Mouse (Mus musculus) limb, embryonic 12.5 days (tissue): Measurements from ENCODE around the gene Tbk1. TPM values are rescaled to one million over a fixed set of nuclear protein-coding genes. Genes with fewer than 3 reads are reported as not detected.

Experiments
- ATAC-seq: fragments of 200-750 bp; cut with Nextera tagmentation; 2 replicates; pipeline ENCODE4 v1.8.0; 2017; ENCODE audit warnings: low read depth, moderate TSS enrichment; ENCODE audit not compliant: insufficient number of reproducible peaks, insufficient read depth, low FRiP score, low TSS enrichment
- H3K27ac ChIP-seq: fragments of 300-500 bp; sonication (generic); 2 replicates; pipeline ENCODE4 v1.5.1; 2016; ENCODE audit warnings: mild to moderate bottlenecking, moderate library complexity
- H3K27me3 ChIP-seq: fragments of 300-500 bp; sonication (generic); 2 replicates; pipeline ENCODE4 v1.6.1; 2016; ENCODE audit warnings: mild to moderate bottlenecking, moderate library complexity
- H3K36me3 ChIP-seq: fragments of 300-500 bp; sonication (generic); 2 replicates; pipeline ENCODE4 v1.6.1; 2016; ENCODE audit warnings: mild to moderate bottlenecking, moderate library complexity
- H3K4me1 ChIP-seq: fragments of 300-500 bp; sonication (generic); replicated peaks from 2 replicates; pipeline ENCODE4 v1.6.1; 2016
- H3K4me2 ChIP-seq: fragments of 300-500 bp; sonication (generic); 2 replicates; pipeline ENCODE4 v1.6.1; 2016; ENCODE audit warnings: mild to moderate bottlenecking, moderate library complexity
- H3K4me3 ChIP-seq: fragments of 300-500 bp; sonication (generic); replicated peaks from 2 replicates; pipeline ENCODE4 v1.5.1; 2016; ENCODE audit warnings: mild to moderate bottlenecking
- H3K9ac ChIP-seq: fragments of 300-500 bp; sonication (generic); replicated peaks from 2 replicates; pipeline ENCODE4 v1.6.1; 2016; ENCODE audit warnings: mild to moderate bottlenecking, moderate library complexity
- H3K9me3 ChIP-seq: fragments of 300-500 bp; sonication (generic); 2 replicates; pipeline ENCODE4 v1.6.1; 2016; ENCODE audit warnings: mild to moderate bottlenecking, moderate library complexity
- WGBS: fragments of 180-500 bp; shearing (Covaris S2); methylation state at CpG from one replicate; pipeline ENCODE4 v1.1.7; 2016; 5-methylcytosine and 5-hydroxymethylcytosine counted together
- polyA plus RNA-seq: library from polyadenylated mRNA; unstranded; fragments of >200 nt; fragmentation: Nextera tagmentation; extraction: Ambion mirVana; gene quantifications from 2 replicates; pipeline ENCODE4 v1.2.1, GENCODE M21; 2016

Tbk1 gene
- polyA plus RNA-seq, 1 experiment from 2014 or later: 33.7 TPM

GRCm38 (mm10) chr10:121534995-121535394 is 51.6 kb downstream of the Tbk1 start:
- Histone ChIP-seq H3K4me1 (peaks cover 14% of the 10 kb centered on the region), H3K27ac (no peak overlapping the region), H3K27me3 (no peaks in the 10 kb centered on the region), H3K36me3 (no peaks in the 10 kb centered on the region), H3K4me3 (no peak overlapping the region), H3K4me2 (no peak overlapping the region), H3K9ac (no peak overlapping the region), H3K9me3 (no peaks in the 10 kb centered on the region)
- ATAC-seq: no peak
- 59% methylated on average over 4 of the region's 4 CpGs for WGBS

- peak; percentile 67 for ATAC-seq
- Histone ChIP-seq H3K27me3 (no peaks in the 10 kb centered on the region), H3K9me3 (peaks cover 4% of the 10 kb centered on the region; the same call in 1 of the 2 replicates), H3K36me3 (no peaks in the 10 kb centered on the region), H3K4me2 (peak overlapping the region; percentile 61), H3K4me3 (peak overlapping the region; percentile 38), H3K4me1 (peaks cover 14% of the 10 kb centered on the region), H3K27ac (0 out of 2 replicates have a peak overlapping the region, but pooled peaks have one; percentile 4), H3K9ac (peak overlapping the region; percentile 51; the same call in 1 of the 2 replicates)
- 12% methylated on average over 32 of the region's 32 CpGs for WGBS
Measured at GRCm38 (mm10) chr10:121533137-121533872, 53.3 kb downstream of the Tbk1 start.

- Histone ChIP-seq H3K4me1 (peaks cover 14% of the 10 kb centered on the region), H3K9ac (no peak overlapping the region), H3K27ac (no peak overlapping the region), H3K9me3 (peaks cover 4% of the 10 kb centered on the region; the same call in 1 of the 2 replicates), H3K4me2 (no peak overlapping the region), H3K4me3 (no peak overlapping the region), H3K36me3 (no peaks in the 10 kb centered on the region), H3K27me3 (no peaks in the 10 kb centered on the region)
- no peak for ATAC-seq
- WGBS: 42% methylated on average over 5 of the region's 5 CpGs
Measured at GRCm38 (mm10) chr10:121531541-121531940, 55.0 kb downstream of the Tbk1 start.

GRCm38 (mm10) chr10:121530365-121531003 is 56.1 kb downstream of the Tbk1 start:
- Histone ChIP-seq H3K4me1 (peaks cover 14% of the 10 kb centered on the region), H3K9ac (no peak overlapping the region), H3K27ac (no peak overlapping the region), H3K9me3 (peaks cover 4% of the 10 kb centered on the region; the same call in 1 of the 2 replicates), H3K4me3 (no peak overlapping the region), H3K27me3 (no peaks in the 10 kb centered on the region), H3K4me2 (no peak overlapping the region), H3K36me3 (no peaks in the 10 kb centered on the region)
- ATAC-seq: no peak
- 86% methylated on average over 8 of the region's 8 CpGs for WGBS

GRCm38 (mm10) chr10:121529261-121529660 is 57.3 kb downstream of the Tbk1 start:
- no peak for ATAC-seq
- Histone ChIP-seq H3K9me3 (peaks cover 4% of the 10 kb centered on the region; the same call in 1 of the 2 replicates), H3K27me3 (no peaks in the 10 kb centered on the region), H3K36me3 (no peaks in the 10 kb centered on the region), H3K4me2 (no peak overlapping the region), H3K4me1 (peaks cover 14% of the 10 kb centered on the region), H3K4me3 (no peak overlapping the region), H3K27ac (no peak overlapping the region), H3K9ac (no peak overlapping the region)
- WGBS: 97% methylated on average over 1 of the region's 1 CpGs

GRCm38 (mm10) chr10:121528470-121528869 is 58.1 kb downstream of the Tbk1 start:
- 77% methylated on average over 3 of the region's 3 CpGs for WGBS
- ATAC-seq: no peak

GRCm38 (mm10) chr10:121527114-121527513 is 59.5 kb downstream of the Tbk1 start:
- H3K4me2 ChIP-seq: no peak overlapping the region
- 86% methylated on average over 6 of the region's 6 CpGs for WGBS
- ATAC-seq: no peak
- H3K27ac ChIP-seq: no peak overlapping the region
- peaks cover 4% of the 10 kb centered on the region; the same call in 1 of the 2 replicates for H3K4me1 ChIP-seq
- no peak overlapping the region for H3K4me3 ChIP-seq
- no peaks in the 10 kb centered on the region for H3K27me3 ChIP-seq
- no peaks in the 10 kb centered on the region for H3K36me3 ChIP-seq
- no peak overlapping the region for H3K9ac ChIP-seq
- H3K9me3 ChIP-seq: peaks cover 4% of the 10 kb centered on the region; the same call in 1 of the 2 replicates

More at GRCm38 (mm10) chr10:121528470-121528869, 58.1 kb downstream of the Tbk1 start:
- no peak overlapping the region for H3K4me3 ChIP-seq
- H3K27me3 ChIP-seq: no peaks in the 10 kb centered on the region
- no peak overlapping the region for H3K27ac ChIP-seq
- no peaks in the 10 kb centered on the region for H3K36me3 ChIP-seq
- peaks cover 13% of the 10 kb centered on the region for H3K4me1 ChIP-seq
- peaks cover 4% of the 10 kb centered on the region; the same call in 1 of the 2 replicates for H3K9me3 ChIP-seq
- no peak overlapping the region for H3K9ac ChIP-seq
- no peak overlapping the region for H3K4me2 ChIP-seq

GRCm38 (mm10) chr10:121520923-121521585 is 65.5 kb downstream of the Tbk1 start:
- Histone ChIP-seq H3K9ac (no peak overlapping the region), H3K36me3 (no peaks in the 10 kb centered on the region), H3K4me3 (no peak overlapping the region), H3K27ac (0 out of 2 replicates have a peak overlapping the region, but pooled peaks have one; percentile 4), H3K27me3 (no peaks in the 10 kb centered on the region), H3K4me1 (peaks cover 5% of the 10 kb centered on the region; the same call in 1 of the 2 replicates), H3K9me3 (no peaks in the 10 kb centered on the region), H3K4me2 (no peak overlapping the region)
- no peak for ATAC-seq
- 23% methylated on average over 12 of the region's 12 CpGs for WGBS

GRCm38 (mm10) chr10:121519710-121520109 is 66.9 kb downstream of the Tbk1 start:
- Histone ChIP-seq H3K27me3 (no peaks in the 10 kb centered on the region), H3K27ac (no peak overlapping the region), H3K4me3 (no peak overlapping the region), H3K36me3 (no peaks in the 10 kb centered on the region), H3K4me2 (no peak overlapping the region), H3K9ac (no peak overlapping the region), H3K4me1 (peaks cover 6% of the 10 kb centered on the region; the same call in 1 of the 2 replicates), H3K9me3 (no peaks in the 10 kb centered on the region)
- 27% methylated on average over 2 of the region's 2 CpGs for WGBS
- ATAC-seq: no peak

GRCm38 (mm10) chr10:121516008-121516600 is 70.5 kb downstream of the Tbk1 start:
- no peaks in the 10 kb centered on the region for H3K36me3 ChIP-seq
- no peaks in the 10 kb centered on the region for H3K9me3 ChIP-seq
- no peak overlapping the region for H3K27ac ChIP-seq
- H3K27me3 ChIP-seq: no peaks in the 10 kb centered on the region
- no peak overlapping the region for H3K4me3 ChIP-seq
- peak; percentile 54; the same call in 1 of the 2 replicates for ATAC-seq
- H3K4me1 ChIP-seq: peaks cover 4% of the 10 kb centered on the region; the same call in 1 of the 2 replicates
- H3K9ac ChIP-seq: peak overlapping the region; percentile 34; the same call in 1 of the 2 replicates
- 29% methylated on average over 18 of the region's 18 CpGs for WGBS
- no peak overlapping the region for H3K4me2 ChIP-seq
